Mouse (Mus musculus) brain, embryonic 14.5 days (tissue): ENCODE measurements around the gene Nfic. TPM values are rescaled to one million over a fixed set of nuclear protein-coding genes. Genes with fewer than 3 reads are reported as not detected.

Experiments used
- DNase-seq: peaks from one replicate; pipeline ENCODE4 v3.0.0-alpha.2; 2011; ENCODE audit warnings: low read depth
- CTCF ChIP-seq: fragments of 200-500 bp; IDR thresholded peaks from 2 replicates; pipeline ENCODE4 v1.5.1; 2012; ENCODE audit warnings: inconsistent platforms, mild to moderate bottlenecking, moderate library complexity, borderline replicate concordance; ENCODE audit not compliant: insufficient read depth, insufficient read length; ENCODE audit errors: extremely low read depth
- POLR2A ChIP-seq: fragments of 200-500 bp; IDR thresholded peaks from 2 replicates; pipeline ENCODE4 v1.6.1; 2012; ENCODE audit warnings: mild to moderate bottlenecking, inconsistent platforms, borderline replicate concordance; ENCODE audit not compliant: poor library complexity, insufficient read depth, insufficient read length, severe bottlenecking; ENCODE audit errors: extremely low read depth
- polyA plus RNA-seq: library from polyadenylated mRNA; depleted of rRNA; stranded (reverse); fragments of >200 nt; gene quantifications from 2 replicates; pipeline ENCODE4 v1.2.3, GENCODE M21; 2012; rRNA removed

Gene Nfic
- 9.2 and 16.7 TPM in 2 replicates for polyA plus RNA-seq

DNA sequence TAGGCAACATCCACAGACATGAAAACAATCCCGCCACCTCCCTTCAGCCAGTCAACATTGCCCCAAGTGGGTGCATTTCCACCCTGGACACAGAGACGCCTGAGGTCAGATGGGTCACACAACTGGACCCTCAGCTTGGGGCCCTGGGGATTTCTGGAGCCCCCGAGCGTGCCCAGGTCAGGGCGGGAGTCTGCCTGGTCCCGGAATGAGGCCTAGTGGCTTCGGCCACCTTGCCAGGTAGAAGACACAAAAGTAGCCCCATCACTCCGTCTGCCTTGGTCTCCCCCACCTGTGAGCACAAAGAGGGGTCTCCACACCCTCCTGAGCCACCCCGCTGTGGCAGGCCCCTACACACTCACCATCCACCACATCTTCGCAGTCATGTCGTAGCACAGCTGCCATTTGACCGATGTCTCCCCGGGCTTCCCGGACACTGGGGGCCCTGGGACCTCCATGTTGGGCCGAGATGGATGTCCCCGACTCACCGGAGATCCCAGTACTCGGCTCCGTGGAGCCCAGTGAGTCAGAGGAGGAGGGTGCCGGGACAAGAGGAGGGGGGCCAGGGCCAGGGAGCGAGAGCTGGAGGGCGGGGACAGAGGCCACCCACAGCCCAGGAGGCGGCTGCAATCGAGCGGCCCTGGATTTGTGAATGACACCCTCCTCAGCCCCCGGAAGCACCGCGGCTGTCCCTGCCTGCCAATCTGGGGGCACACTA is at the start of gene Nfic:
Gene Nfic, minus strand, starts transcription at position 455 of the 715 bp plus-strand sequence.
- TF ChIP-seq CTCF (no peak), POLR2A (no peak)
- DNase-seq = no peak

DNA sequence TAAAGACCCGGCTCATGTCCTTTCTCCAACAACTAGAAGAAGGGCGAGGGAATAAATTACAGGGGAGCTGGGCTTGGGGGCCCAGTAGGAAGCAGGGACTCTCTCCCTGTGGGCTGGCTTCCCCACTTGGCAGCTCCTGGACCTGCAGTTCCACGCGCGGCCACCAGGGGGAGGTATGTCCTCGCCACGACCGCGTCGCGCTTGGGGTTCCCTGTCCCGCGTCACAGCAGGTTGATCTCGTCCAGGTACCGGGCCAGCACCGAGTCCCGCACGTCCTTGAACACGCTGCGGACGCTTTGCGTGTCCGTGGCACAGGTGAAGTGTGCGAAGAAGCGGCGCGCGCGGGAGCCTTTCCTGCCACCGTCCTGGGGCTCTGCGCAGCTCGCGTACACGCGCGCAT is 47.2 kb upstream of the Nfic start:
- TF ChIP-seq POLR2A (no peak), CTCF (peak; percentile 99)
- DNase-seq = peak; percentile 79

DNA sequence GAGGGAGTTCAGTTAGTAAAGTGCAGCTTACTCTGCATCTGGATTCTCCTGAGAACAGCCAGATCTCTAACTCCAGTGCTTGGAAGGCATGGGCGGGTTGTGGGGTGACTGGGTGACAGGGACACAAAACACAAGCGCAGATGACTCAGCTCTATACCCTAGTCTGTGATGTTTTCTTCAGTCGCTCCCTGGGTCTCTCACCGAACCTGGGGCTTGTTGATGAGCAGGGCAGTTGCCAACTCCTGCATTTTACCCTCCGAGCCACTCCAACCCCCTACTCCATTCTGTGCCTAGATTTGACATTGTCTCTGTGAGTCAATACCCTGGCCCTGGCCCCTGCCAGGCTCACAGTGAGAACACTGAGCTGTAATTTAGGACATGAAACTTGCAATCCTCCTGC is 46.4 kb upstream of the Nfic start:
- DNase-seq = no peak
- TF ChIP-seq CTCF (no peak), POLR2A (no peak)

DNA sequence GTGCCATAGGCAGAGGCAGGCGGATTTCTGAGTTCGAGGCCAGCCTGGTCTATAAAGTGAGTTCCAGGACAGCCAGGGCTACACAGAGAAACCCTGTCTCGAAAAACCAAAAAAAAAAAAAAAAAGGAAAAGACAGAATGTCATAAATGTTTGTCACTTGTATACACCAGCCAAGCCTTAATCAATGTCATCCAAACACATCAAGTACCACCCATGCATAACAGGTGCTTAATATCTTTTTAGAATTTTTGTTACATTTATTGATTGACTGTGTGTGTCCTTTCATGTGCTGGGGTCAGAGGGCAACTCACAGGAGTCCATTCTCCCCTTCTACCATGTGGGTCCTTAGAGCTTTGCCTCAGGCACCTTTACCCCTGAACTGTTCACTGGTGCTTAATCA is 44.6 kb upstream of the Nfic start, which contains the start of gene S1pr4:
Gene S1pr4, minus strand, starts transcription at position 101 of the 400 bp plus-strand sequence.
- TF ChIP-seq POLR2A (no peak), CTCF (no peak)
- no peak for DNase-seq

DNA sequence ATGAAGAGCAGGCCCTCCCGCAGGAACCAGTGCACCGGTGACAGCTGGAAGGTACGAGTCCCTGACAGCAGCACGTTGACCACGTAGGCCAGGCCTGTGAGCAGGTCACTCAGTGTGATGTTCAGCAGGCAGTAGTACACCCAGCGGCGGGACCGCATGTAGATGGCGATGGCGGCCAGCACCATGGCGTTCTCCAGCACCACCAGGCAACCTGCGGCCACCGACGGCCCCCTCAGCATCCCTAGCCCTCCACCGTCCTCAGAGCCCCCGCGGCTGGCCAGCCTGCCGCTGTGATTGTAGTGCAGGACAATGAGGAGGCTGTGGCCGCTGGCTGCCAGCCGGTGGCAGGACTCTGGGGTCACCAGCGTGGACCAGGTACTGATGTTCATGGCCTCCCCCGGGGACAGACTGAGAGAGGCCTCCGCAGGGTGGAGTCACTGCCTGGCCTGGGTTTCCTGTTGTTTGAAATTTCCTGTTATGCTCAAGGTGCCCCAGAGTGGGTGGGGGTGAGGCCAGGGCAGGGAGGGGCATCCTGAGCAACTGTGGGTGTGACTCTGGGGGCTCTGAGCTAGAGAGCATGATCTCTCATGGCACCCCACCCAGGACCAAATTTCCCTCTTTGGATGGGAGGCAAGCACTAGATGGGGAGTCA is 43.9 kb upstream of the Nfic start:
- TF ChIP-seq CTCF = no peak
- no peak for DNase-seq

DNA sequence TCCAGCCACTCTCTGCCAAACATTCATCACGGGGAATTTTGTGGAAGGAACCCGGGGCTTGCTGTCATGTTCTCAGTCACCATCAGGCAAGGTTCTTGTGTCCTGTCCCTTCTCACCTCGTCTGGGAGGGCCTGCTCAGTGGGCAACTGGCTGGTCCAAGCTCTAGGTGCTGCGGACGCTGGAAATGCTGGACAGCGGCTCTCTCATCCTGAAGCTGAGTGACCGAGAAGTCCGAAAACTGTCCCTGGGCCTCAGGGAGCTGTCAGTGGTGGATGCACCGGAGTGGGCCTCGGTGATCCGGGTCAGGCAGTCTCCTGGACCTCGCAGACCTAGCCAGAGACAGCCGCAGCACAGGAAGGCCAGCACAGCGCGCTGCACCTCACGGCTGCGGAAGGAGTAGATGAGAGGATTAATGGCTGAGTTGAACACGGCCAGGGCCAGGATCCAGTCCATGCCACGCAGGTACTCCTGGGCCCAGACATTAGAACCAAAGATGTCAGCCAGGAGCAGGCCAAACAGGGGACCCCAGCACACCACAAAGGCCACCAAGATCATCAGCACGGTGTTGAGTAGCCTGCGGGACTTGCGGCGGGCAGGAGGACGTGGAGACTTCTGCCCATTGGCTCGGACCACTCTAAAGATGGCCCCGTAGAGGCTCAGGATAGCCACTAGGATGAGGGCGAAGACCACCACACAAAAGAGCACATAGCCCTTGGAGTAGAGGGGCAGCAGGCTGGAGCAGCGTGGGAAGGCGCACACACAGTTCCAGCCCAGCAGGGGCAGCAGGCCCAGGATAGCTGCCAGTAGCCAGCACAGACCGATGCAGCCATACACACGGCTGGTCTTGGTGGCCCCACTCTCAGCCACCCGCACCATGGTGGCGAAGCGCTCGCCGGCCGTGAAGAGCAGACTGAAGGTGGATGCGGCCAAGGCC is 43.1 kb upstream of the Nfic start:
- TF ChIP-seq CTCF (0 out of 2 replicates have a peak, but pooled peaks have one; percentile 0), POLR2A (no peak)
- DNase-seq = no peak

DNA sequence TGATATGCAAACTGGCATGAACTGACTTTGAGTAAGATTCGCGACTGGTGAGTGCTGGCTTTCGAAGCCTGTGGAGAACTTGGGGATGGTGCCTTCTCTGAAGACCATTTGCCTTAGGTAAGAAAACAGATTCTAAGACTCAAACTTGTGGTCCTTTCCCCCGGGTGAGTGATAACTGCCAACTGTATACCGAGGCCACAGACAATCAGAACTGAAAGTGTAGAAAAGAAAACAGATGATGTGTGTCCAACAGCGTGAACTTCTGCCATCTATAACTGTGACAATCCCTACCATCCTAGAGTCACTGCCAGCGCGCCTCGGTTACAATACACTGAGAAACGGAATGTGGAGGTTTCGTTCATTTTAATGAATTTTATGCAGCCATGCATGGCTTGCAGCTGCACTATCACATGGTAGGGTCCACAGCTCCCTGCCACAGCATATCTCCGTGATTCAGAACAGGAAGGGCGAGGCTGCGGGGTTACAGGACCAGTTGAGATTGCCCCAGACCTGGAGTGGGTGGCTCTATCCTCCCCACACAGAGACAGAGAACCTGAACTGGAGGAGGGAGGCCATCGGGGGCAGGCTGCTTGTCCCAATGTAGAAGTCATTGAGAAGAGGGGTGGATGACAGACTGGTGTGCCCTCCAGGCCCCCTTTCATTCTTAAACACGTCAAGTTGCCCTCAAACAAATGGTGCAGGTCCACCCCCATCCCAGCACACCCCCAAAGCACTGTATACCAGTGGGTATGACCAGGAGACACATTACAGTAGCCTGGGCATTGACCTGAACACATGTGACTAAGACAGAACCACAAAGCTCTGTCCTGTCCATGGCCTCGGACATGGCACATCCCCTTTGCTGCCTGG is 42.2 kb upstream of the Nfic start:
- DNase-seq = no peak

DNA sequence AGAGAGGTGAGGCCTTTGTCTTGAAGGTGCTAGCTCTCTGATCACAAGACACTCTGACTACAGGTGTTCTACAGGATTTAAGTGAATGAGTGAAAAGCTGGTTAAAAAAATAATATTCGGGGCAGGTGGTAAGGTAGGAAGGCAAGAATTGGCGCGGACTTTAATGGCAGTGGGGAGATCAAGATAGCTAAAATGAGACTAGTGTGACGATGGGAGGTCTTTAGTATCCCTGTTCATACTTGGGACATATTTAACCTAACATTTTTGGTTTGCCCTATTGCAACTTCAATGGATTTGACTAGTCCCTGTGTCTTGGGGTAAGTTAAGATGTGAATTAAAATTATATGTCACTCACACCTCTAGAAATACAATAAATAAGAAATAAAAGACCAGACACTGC is 41.5 kb upstream of the Nfic start:
- DNase-seq = no peak
- no peak for TF ChIP-seq CTCF
- no peak for TF ChIP-seq POLR2A

More for the DNA sequence above, 42.2 kb upstream of the Nfic start:
- no peak for TF ChIP-seq CTCF
- no peak for TF ChIP-seq POLR2A

DNA sequence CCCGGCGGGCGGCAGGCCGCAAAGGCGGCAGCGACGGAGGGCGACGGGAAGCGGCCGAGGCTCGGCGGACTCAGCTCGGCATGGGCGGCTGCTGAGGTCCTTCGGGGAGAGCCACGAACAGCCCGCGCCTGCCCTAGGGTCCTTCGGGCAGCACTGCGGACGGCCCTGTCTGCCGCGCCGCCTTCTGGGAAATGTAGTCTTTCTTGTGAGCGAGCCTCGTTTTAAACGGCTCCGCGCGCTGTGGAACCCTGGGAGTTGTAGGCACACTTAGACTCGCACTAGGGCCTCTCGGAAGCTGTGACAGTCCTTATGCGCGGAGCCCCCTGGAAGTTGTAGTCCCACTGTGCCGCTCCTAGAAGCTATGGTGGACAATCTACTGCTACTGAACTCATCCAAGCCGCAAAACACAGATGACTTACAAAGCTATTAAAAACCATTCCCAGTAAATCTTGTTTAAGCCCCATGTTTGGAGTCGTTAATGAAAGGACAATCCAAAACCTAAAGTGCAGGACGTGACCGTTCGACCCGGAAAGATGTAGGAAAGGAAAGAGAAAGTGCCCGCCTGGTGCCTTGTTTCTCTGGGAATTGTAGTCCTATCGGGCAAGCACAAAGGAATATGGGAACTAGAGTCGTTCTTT is 40.9 kb upstream of the Nfic start, which contains the start of gene Ncln:
Gene Ncln, minus strand, starts transcription at position 129 of the 638 bp plus-strand sequence.
- TF ChIP-seq POLR2A (peak; percentile 73), CTCF (no peak)
- peak; percentile 100 for DNase-seq

DNA sequence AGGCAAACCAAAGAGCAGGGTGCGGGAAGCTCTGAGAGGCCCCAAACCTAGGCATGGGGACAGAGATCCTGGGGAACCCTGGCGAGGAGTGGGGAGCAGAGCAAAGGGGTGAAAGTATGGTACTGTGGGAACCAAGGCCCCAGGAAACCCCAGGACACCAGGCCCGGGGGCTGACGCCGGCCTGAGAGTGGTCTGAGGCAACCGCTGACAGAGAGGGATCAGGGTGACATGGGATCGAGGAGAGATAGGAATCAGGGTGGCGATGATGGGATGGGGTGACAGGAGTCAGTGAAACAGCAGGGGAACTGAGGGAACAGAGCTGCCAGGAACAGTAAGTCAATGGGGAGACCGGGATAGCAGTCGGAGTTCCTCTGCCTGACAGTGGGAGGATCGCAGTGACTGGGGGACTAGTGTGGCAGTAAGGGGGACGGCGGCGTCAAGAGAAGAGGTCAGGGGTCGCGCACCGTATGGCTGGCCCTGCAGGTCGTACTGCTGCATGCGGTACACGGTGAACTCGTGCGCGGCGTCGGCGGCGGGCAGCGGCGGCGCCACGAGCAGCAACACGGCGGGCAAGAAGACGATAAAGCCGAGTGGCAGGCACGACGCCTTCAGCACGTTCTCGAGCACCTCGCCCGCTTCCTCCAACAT is 40.3 kb upstream of the Nfic start:
- no peak for DNase-seq
- no peak for TF ChIP-seq POLR2A
- TF ChIP-seq CTCF = no peak

DNA sequence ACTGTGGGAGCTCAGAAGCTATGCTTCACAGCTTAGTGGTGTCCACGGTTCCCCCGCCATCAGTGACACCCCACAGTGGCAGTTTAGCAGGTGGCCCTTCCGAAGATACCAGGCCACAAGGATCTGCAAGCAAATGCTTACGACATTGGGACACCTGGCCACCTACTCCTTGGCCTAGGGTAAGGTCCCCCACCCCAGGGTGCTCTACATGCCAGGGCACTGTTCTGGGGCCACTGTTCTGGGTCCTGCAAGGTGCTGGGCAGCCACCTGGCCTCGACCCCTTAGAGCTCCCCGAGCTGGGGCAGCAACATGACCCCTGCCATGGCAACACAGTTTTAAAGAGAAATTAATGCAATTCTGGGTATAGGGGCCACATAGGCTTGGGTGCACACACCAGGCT is 39.7 kb upstream of the Nfic start:
- DNase-seq = no peak

More for the DNA sequence above, 39.7 kb upstream of the Nfic start:
- no peak for TF ChIP-seq POLR2A
- TF ChIP-seq CTCF = no peak
